Mouse (Mus musculus): ENCODE data around the gene Slc1a5.

GRCm38 (mm10) chr7:16783758-16784415, 2.7 kb downstream of the Slc1a5 start:
- TF ChIP-seq BHLHE40 (IDR thresholded peaks at IDR 0.05; ENCODE audit: low read depth, low read length) (no peak), MXI1 (IDR thresholded peaks at IDR 0.05; ENCODE audit: low read depth, low read length) (no peak), SMC3 (IDR thresholded peaks at IDR 0.05; ENCODE audit: low read depth, low read length) (no peak), ZNF384 (IDR thresholded peaks at IDR 0.05; ENCODE audit: low read depth, low read length) (no peak), CTCF (conservative IDR thresholded peaks at IDR 0.05 in 1 of 2, IDR thresholded peaks at IDR 0.05 in 1 of 2; ENCODE audit: low read depth in 2 of 2, low read length in 2 of 2) (no peak), POLR2A (IDR thresholded peaks at IDR 0.05; ENCODE audit: low read depth, low read length) (no peak), GABPA (IDR thresholded peaks at IDR 0.05; ENCODE audit: insufficient replicate concordance, low read depth, low read length) (no peak), MAFK (IDR thresholded peaks at IDR 0.05; ENCODE audit: insufficient replicate concordance, low read length) (no peak), NELFE (IDR thresholded peaks at IDR 0.05; ENCODE audit: low read depth, low read length) (no peak), TCF12 (IDR thresholded peaks at IDR 0.05; ENCODE audit: low read depth, low read length) (no peak), CHD2 (IDR thresholded peaks at IDR 0.05; ENCODE audit: low read length) (no peak), TBP (conservative IDR thresholded peaks at IDR 0.05; ENCODE audit: low read depth, low read length) (no peak), KAT2A (IDR thresholded peaks at IDR 0.05; ENCODE audit: insufficient replicate concordance, low read length) (no peak), MEF2A (IDR thresholded peaks at IDR 0.05; ENCODE audit: borderline replicate concordance, low read depth, low read length) (no peak)
